Mouse (Mus musculus): ENCODE data around the gene E2f8. TPM values are rescaled to one million over a fixed set of nuclear protein-coding genes. Genes with fewer than 3 reads are reported as not detected.

Gene E2f8
- polyA plus RNA-seq, 1 experiment from 2014 or later: 15.7 TPM

DNA sequence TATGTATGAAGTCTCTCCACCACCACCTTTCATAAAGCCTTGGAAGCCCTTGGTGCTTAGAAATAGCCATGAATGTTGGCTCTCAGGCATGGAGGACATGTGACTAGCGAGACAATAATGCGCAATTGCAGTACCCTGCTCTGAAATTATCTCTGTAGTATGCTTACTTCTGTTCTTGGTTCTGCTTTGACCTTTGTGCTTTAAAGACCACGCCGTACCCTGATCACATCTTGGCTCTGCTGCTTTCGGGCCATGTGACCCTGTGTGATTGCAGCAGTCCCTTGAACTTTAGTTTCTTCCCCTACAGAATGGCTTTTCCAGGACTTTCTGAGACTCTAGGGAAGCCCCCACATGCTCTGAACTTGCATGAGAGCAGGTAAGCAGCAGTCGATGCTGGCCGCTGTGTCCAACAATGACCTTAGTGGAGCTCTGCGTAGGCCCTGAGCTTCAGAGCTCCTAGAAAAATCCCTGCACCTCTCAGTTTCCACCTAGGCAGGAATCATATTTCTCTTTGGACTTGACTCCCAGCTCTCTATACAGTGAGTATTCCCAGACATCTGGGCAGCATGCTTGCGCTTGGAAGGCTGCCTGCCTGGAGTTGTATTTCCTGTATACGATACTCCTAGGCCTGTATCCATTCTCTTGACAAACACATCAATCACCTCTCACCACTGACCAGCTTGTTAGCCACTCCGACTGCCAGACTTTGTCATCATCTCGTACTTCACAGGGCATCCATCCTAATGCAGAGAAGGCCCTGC is 36.0 kb downstream of the E2f8 start:
- 84% methylated on average over 12 of the region's 12 CpGs for WGBS
- no peak for DNase-seq (ENCODE audit: low spot score)
- no peak overlapping the region for H3K27ac ChIP-seq (replicated peaks)
- no peaks in the 10 kb centered on the region for H3K9me3 ChIP-seq
- H3K4me3 ChIP-seq: no peak overlapping the region
- H3K27me3 ChIP-seq (replicated peaks; ENCODE audit: low read depth, poor library complexity, severe bottlenecking): peaks cover 12% of the 10 kb centered on the region
- no peaks in the 10 kb centered on the region for H3K36me3 ChIP-seq (replicated peaks)
- H3K4me1 ChIP-seq: peaks cover 12% of the 10 kb centered on the region; the same call in 1 of the 2 replicates

GRCm38 (mm10) chr7:48843541-48843940 is 37.9 kb downstream of the E2f8 start:
- Histone ChIP-seq H3K4me1 (peaks cover 12% of the 10 kb centered on the region; the same call in 1 of the 2 replicates), H3K27me3 (replicated peaks; ENCODE audit: low read depth, poor library complexity, severe bottlenecking) (peaks cover 30% of the 10 kb centered on the region)

GRCm38 (mm10) chr7:48842353-48842752 is 39.0 kb downstream of the E2f8 start:
- Histone ChIP-seq H3K4me1 (peaks cover 5% of the 10 kb centered on the region; the same call in 1 of the 2 replicates), H3K9me3 (no peaks in the 10 kb centered on the region), H3K4me3 (no peak overlapping the region), H3K27ac (replicated peaks) (no peak overlapping the region), H3K27me3 (replicated peaks; ENCODE audit: low read depth, poor library complexity, severe bottlenecking) (peaks cover 40% of the 10 kb centered on the region), H3K36me3 (replicated peaks) (no peaks in the 10 kb centered on the region)
- WGBS: 84% methylated on average over 3 of the region's 3 CpGs
- no peak for DNase-seq (ENCODE audit: low spot score)

More at GRCm38 (mm10) chr7:48843541-48843940, 37.9 kb downstream of the E2f8 start:
- Histone ChIP-seq H3K27ac (replicated peaks) (no peak overlapping the region), H3K4me3 (no peak overlapping the region), H3K36me3 (replicated peaks) (no peaks in the 10 kb centered on the region), H3K9me3 (no peaks in the 10 kb centered on the region)
- WGBS: 93% methylated on average over 5 of the region's 5 CpGs
- DNase-seq (ENCODE audit: low spot score): no peak

DNA sequence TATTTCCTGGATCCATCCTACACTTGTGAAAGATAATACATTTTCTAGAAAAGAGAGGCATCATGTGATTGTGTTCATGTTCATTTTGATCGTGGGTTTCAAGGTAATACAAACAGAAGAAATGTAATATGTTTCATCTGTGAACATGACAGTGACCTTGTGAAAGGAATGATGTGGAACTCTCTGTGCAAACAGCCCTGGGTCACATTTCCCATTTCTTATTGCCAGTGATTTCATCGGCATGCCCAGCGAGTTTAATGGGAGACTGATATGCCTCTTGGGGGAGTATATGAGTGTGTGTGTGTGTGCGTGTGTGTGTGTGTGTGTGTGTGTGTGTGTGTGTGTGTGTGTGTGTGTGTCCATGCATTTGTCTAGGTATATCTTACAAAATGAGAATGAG is 39.9 kb downstream of the E2f8 start:
- no peaks in the 10 kb centered on the region for H3K9me3 ChIP-seq
- H3K4me3 ChIP-seq: no peak overlapping the region
- H3K36me3 ChIP-seq (replicated peaks): no peaks in the 10 kb centered on the region
- DNase-seq (ENCODE audit: low spot score): no peak
- peaks cover 45% of the 10 kb centered on the region for H3K27me3 ChIP-seq (replicated peaks; ENCODE audit: low read depth, poor library complexity, severe bottlenecking)
- WGBS: 84% methylated on average over 4 of the region's 4 CpGs
- H3K4me1 ChIP-seq: peaks cover 5% of the 10 kb centered on the region; the same call in 1 of the 2 replicates
- H3K27ac ChIP-seq (replicated peaks): no peak overlapping the region

GRCm38 (mm10) chr7:48840545-48840944 is 40.9 kb downstream of the E2f8 start:
- DNase-seq (ENCODE audit: low spot score): no peak
- Histone ChIP-seq H3K4me3 (no peak overlapping the region), H3K27ac (replicated peaks) (no peak overlapping the region), H3K27me3 (replicated peaks; ENCODE audit: low read depth, poor library complexity, severe bottlenecking) (peaks cover 45% of the 10 kb centered on the region), H3K9me3 (no peaks in the 10 kb centered on the region), H3K4me1 (peaks cover 3% of the 10 kb centered on the region; the same call in 1 of the 2 replicates), H3K36me3 (replicated peaks) (no peaks in the 10 kb centered on the region)
- 82% methylated on average over 2 of the region's 2 CpGs for WGBS

DNA sequence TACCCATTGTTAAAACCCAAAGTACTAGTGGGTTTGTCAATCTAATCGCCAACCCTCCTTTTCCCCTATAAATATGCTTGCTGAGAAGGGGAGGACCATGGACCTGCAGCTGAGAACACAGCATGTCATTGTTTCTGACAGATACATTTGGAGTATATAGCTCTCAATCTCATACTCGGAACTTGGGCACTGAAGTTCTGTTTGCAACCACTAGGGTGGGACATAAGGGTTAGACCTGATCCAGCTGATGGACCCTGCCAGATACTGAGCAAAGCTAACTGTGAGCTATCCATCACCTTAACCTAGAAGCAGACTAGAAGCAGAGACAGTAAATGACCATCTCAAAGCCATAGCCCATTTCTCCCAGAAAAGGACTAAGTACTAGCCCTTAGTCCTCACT is 43.0 kb downstream of the E2f8 start:
- Histone ChIP-seq H3K4me3 (no peak overlapping the region), H3K27me3 (replicated peaks; ENCODE audit: low read depth, poor library complexity, severe bottlenecking) (peaks cover 45% of the 10 kb centered on the region), H3K9me3 (no peaks in the 10 kb centered on the region), H3K4me1 (peaks cover 7% of the 10 kb centered on the region), H3K36me3 (replicated peaks) (no peaks in the 10 kb centered on the region), H3K27ac (replicated peaks) (no peak overlapping the region)
- no peak for DNase-seq (ENCODE audit: low spot score)
- WGBS: 72% methylated on average over 2 of the region's 2 CpGs

GRCm38 (mm10) chr7:48836949-48837348 is 44.4 kb downstream of the E2f8 start:
- Histone ChIP-seq H3K4me1 (peaks cover 7% of the 10 kb centered on the region), H3K36me3 (replicated peaks) (no peaks in the 10 kb centered on the region), H3K4me3 (no peak overlapping the region), H3K27me3 (replicated peaks; ENCODE audit: low read depth, poor library complexity, severe bottlenecking) (peaks cover 56% of the 10 kb centered on the region), H3K27ac (replicated peaks) (no peak overlapping the region), H3K9me3 (no peaks in the 10 kb centered on the region)
- WGBS: 78% methylated on average over 6 of the region's 6 CpGs
- DNase-seq (ENCODE audit: low spot score): no peak

DNA sequence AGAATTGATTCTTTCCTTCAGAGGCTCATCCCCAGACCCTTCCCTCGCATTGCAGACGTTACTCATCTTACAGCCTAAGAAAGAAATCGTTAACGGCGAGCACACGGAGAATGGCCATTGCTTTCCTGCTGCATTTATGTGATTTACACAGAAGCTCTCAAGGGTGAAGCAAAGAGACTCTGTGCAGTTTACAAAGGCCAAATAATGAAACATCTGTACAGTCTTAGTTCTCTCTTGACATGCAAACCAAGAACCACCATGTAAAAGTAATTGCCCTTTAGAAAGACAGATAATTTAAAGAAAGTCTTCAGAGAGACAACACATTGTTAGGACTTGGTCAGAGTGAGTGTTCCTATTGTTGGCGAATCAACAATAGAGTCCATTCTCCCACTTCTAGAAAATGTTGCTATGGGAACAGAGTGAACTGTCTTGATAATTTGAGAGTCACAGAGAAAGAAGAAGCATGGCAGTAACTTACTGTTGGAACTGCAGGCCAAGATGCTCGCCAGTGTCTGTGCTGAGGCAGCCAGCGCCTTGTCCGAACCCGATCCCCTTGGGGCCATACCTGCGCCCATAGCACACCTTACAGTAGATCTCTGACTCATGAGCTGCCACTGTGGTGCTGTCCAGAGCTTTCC is 46.3 kb downstream of the E2f8 start:
- DNase-seq (ENCODE audit: low spot score): no peak
- H3K4me3 ChIP-seq: no peak overlapping the region
- H3K4me1 ChIP-seq: peaks cover 7% of the 10 kb centered on the region
- H3K27me3 ChIP-seq (replicated peaks; ENCODE audit: low read depth, poor library complexity, severe bottlenecking): peaks cover 69% of the 10 kb centered on the region
- no peaks in the 10 kb centered on the region for H3K9me3 ChIP-seq
- H3K27ac ChIP-seq (replicated peaks): no peak overlapping the region
- WGBS: 78% methylated on average over 12 of the region's 12 CpGs
- no peaks in the 10 kb centered on the region for H3K36me3 ChIP-seq (replicated peaks)

- Histone ChIP-seq H3K36me3 (replicated peaks) (no peaks in the 10 kb centered on the region), H3K27ac (replicated peaks) (no peak overlapping the region), H3K27me3 (replicated peaks; ENCODE audit: low read depth, poor library complexity, severe bottlenecking) (peaks cover 62% of the 10 kb centered on the region), H3K4me3 (no peak overlapping the region), H3K4me1 (peaks cover 7% of the 10 kb centered on the region), H3K9me3 (no peaks in the 10 kb centered on the region)
- no peak for DNase-seq (ENCODE audit: low spot score)
- 60% methylated on average over 4 of the region's 4 CpGs for WGBS
These were observed 46.9 kb downstream of the E2f8 start for GRCm38 (mm10) chr7:48834371-48834970.

DNA sequence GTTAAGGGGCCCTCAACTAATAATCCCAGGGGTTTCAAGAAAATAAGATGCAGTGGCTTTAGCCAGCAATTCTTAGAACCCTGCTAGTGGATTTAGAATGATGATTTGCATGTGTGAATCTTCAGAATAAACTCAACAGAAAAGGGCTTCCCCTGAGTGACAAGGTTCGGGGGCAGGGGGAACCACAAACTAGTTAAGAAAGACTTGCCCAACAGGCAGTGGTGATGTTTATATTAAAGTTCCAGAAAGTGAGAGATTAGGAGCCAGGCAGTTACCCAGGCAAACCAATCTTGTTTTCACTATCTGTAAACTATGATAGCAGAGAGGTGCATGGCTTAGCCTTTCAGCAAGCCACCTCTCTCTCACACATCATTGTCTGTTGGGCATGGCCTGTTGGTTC is 48.7 kb downstream of the E2f8 start:
- H3K36me3 ChIP-seq (replicated peaks): peaks cover 6% of the 10 kb centered on the region
- peaks cover 7% of the 10 kb centered on the region for H3K4me1 ChIP-seq
- WGBS: 85% methylated on average over 1 of the region's 1 CpGs
- H3K27ac ChIP-seq (replicated peaks): no peak overlapping the region
- DNase-seq (ENCODE audit: low spot score): no peak
- H3K9me3 ChIP-seq: no peaks in the 10 kb centered on the region
- no peak overlapping the region for H3K4me3 ChIP-seq
- H3K27me3 ChIP-seq (replicated peaks; ENCODE audit: low read depth, poor library complexity, severe bottlenecking): peaks cover 45% of the 10 kb centered on the region

DNA sequence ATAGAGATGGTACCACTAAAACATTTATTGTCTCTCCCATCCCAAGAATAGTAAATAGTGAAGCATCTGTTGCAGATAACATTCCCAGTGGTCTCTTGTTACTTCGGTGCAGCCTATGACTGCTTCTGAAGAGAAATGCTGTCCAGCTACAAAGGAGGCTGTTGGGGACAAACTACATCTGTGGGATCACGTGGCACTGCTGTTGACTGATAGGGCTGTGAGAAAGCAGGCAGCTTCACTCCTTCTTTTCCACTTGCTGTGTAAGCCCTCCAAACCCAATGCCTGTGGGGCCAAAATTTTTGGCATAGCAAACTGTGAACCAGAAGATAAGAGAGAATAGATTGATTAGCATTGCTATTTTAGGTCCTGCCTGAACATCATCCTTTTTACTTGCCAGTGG is 51.0 kb downstream of the E2f8 start:
- Histone ChIP-seq H3K4me3 (no peak overlapping the region), H3K27me3 (replicated peaks; ENCODE audit: low read depth, poor library complexity, severe bottlenecking) (peaks cover 38% of the 10 kb centered on the region), H3K9me3 (no peaks in the 10 kb centered on the region), H3K36me3 (replicated peaks) (peaks cover 28% of the 10 kb centered on the region), H3K27ac (replicated peaks) (no peak overlapping the region), H3K4me1 (peaks cover 6% of the 10 kb centered on the region)
- no peak for DNase-seq (ENCODE audit: low spot score)
- 68% methylated on average over 2 of the region's 2 CpGs for WGBS

- H3K27me3 ChIP-seq (replicated peaks; ENCODE audit: low read depth, poor library complexity, severe bottlenecking): peaks cover 38% of the 10 kb centered on the region
- 87% methylated on average over 5 of the region's 5 CpGs for WGBS
- DNase-seq (ENCODE audit: low spot score): no peak
These were observed 52.1 kb downstream of the E2f8 start for GRCm38 (mm10) chr7:48829177-48829910.

More at GRCm38 (mm10) chr7:48829177-48829910, 52.1 kb downstream of the E2f8 start:
- Histone ChIP-seq H3K4me1 (no peaks in the 10 kb centered on the region), H3K36me3 (replicated peaks) (peaks cover 38% of the 10 kb centered on the region), H3K4me3 (no peak overlapping the region), H3K9me3 (no peaks in the 10 kb centered on the region), H3K27ac (replicated peaks) (no peak overlapping the region)
